Mouse (Mus musculus): ENCODE data around the gene Gbp3.

Gene Gbp3

DNA sequence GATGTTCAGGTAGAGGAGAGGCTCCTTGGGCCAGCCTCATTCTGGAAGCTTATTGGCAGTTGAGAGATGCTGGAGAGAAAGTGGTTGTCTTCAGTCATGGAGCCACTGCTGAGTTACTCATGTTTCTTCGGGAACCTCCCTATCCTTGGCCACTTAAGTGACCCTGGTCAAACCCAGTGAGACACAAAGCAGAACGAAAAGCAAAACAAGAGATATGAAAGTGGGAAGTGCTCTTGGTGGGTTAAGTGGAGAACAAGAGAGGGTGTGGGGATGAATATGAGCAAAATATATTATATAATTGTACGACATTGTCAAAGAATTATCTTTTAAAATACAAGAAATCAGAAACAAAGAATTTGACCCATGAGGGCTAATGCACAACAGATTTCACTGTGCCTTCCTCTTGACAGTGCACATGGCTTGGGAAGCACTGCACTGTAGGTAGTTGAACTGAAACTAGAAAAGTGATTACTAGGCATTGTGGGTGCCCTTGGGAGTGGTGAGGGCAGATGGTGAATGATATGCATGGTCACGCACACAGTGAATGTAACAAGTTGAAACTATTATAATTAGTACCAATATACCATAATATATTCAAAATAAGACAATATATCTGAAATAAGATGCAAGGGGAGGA is 30.7 kb downstream of the Gbp3 start:
- no peak for DNase-seq

DNA sequence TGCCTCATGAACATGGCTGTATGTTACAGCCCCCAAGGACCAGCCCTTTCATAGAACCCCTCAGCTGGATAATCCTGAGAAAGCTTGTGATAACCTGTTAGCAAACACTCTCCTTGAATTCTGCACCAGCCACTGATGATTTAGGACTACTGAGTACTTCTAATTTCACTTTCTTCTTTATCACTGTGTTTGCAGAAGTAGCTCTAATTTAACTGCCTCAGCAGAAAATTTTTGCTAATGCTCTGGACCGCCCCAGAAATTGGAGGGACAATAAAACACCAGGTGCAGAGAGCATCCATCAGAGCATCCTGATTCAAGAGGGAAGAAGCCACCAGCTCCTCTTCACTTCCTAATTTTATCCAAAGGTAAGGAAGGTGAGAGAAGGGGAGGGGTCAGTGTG is 34.7 kb downstream of the Gbp3 start, which contains the start of gene Gbp2b:
Gene Gbp2b (plus strand): TSS at position 301 of the 400 bp plus-strand sequence.
- no peak for DNase-seq

DNA sequence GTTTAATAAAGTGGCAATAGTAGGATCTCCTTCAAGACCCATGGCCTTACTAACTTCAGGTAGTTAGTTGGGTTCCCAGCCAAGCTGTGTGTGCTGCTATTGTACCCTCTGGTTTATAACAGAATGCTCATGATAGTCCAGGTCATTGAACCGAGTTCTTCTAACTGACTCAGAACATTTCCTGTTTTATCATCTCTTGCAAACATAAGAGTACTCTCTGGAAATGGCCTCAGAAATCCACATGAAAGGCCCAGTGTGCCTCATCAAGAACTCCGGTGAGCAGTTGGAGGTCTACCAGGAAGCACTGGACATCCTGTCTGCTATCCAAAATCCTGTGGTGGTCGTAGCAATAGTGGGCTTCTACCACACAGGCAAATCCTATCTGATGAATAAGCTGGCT is 38.1 kb downstream of the Gbp3 start:
- DNase-seq: no peak

DNA sequence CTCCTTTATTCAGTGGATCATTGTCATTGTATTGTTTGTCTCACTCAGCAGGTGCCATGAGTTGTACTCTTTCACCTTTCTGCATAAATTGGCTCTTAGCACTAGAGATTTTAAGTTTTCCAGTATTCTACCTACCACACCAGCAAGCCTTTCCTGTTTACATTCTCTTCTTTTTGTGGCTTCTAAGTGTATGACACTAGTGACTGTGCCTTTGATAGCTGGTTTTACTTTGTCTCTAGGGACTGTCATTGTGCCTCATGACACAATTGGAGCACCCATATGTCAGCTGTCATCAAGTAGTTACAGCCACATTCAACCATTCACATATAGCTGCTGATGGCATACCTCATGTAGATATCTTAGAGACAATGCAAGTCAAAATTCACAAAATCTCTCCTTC is 41.8 kb downstream of the Gbp3 start:
- no peak for DNase-seq

DNA sequence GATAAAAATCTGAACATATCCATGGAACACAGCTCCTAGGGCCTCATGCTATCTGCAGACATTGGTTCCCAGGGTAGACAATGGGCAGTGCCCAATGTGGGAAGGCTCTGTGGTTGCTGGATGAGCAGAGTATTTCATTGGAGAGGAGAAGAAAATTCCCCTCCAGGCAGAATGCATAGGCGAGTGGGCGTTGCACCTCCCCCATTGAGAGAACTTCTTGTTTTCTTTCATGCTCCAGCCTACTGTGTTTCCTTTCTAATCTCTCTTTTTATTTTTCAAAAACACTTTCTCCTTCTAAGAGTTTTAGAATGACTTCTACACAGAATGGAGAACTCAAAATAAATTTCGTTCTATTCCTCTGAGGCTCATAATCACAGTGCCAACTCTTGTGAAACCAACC is 58.8 kb downstream of the Gbp3 start:
- no peak for DNase-seq

DNA sequence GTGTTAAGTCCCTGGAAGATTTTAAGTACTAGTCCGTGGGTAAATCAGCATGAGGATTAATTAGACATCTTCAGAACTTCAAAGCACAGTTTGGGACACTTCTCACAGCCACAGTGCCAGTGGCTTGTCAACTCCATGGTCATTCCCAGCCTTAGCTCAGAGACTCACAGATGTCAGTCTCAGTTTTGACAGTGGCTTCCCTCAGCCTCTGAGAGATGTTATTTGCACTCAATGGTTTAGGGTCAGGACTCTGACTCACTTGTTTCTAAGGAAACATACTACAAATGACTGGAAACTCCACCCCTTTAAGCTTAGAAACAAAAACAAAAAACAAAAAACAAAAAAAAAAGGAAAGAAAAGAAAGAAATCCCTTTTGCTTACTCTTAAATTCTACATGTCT is 59.8 kb downstream of the Gbp3 start:
- no peak for DNase-seq

DNA sequence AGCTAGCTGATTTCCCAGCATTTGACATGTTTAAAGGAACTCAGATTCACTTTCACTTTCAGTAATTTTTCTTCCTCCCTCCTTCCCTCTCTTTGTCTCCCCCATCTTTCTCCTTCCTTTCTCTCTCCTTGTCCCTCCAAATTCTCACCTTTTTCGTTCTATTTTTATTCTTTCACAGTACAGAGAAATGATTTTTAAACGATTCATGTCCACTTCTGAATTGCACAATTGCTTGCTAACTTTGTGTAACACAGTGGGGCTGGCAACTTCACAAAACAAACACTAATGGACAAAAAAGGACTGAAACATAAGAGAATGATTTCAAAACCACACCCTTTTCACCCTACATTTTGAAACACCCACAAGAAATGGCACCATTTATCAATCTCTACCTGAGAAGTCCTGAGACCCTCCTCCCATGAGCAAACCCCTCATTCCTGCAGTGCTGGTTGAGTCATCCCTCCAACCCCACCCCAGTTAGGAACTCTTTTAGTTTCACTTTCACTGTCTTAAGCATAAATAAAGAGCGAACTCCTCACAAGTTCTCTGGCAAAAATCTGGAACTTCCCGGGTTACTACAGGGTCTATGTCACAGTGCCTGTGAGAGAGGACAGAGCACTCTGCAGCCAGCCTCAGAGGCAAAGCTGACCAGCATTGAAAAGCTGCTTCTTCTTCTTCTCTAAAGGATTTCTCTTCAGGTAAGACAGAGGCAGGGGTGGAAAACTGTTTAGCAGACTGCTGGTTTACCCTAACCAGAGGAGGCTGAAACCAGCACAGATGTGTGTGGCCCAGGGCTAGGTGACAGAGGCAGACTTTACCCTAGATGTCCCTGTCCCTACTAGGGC is 60.5 kb downstream of the Gbp3 start, which contains the start of gene Gbp2:
Gene Gbp2 (plus strand): TSS at position 492 of the 845 bp plus-strand sequence.
- no peak for DNase-seq

DNA sequence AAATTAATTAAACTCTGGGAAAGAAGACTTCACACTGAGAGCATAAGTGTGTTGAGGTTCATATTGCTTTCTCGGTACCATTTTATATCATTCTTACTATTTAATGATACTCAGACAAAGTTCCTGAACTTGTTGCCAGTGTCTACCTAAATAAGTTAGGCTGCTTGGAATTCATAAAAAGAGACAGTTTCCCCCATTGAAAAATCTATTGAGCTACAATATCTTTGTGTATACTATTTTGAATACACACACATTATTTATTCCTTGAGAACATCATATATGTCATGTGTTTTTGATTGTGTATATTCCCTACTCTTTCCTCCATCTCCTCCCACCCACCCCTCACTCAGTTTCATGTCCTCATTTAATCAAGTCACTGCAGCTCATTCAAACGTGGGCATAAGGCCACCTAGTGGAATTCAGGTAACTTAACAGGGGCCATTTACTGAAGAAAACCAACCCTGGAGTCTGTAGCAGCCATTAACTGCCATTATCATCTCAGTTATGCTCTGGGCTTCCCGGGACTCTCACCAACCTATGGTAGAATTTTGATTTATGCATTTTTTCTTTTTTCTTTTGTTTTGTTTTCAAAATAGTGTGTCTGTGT is 61.2 kb downstream of the Gbp3 start:
- DNase-seq: no peak

Data from liver (tissue).